Mouse (Mus musculus): ENCODE measurements around the gene Glra4.

DNA sequence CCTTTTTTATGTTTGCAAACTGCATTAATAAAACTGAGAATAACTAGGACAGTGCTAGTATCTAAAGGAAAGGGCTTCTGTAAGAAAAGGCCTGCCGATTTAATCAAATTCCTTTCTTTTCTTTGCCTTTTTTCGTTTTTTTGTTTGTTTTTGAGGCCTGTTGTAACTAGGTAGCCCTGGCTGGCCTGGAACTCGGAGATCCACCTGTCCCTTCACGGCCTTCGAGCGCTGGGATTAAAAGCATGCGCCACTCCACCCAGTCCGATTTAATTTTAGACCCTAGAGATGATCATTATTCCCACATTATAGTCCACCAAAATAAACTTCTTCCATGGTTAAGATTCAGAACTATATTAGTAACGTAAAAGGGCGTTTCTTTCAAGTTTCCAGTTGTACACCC, 37.7 kb downstream of the Glra4 start:
- TF ChIP-seq CTCF (IDR thresholded peaks at IDR 0.05; ENCODE audit: low read depth) (no peak), EP300 (optimal IDR thresholded peaks at IDR 0.05) (no peak)

All from stomach, postnatal 0 days (tissue).